Mouse (Mus musculus): ENCODE measurements around the gene Map3k4. TPM values are rescaled to one million over a fixed set of nuclear protein-coding genes. Genes with fewer than 3 reads are reported as not detected.

Map3k4 gene
- polyA plus RNA-seq (2021; fragmentation: Nextera tagmentation): 16.8 and 22.4 TPM in 2 replicates
- long read RNA-seq, experiment 1, full-length matches to known transcripts: 20 of 55 reads
- long read RNA-seq, experiment 1, partial matches to known transcripts: 29 of 55 reads
- long read RNA-seq, experiment 1, other reads (novel, unspliced or antisense): 6 of 55 reads
- long read RNA-seq, experiment 2, full-length matches to known transcripts: 12 of 16 reads
- long read RNA-seq, experiment 2, partial matches to known transcripts: 4 of 16 reads
- long read RNA-seq, experiment 2, other reads (novel, unspliced or antisense): 0 of 16 reads

DNA sequence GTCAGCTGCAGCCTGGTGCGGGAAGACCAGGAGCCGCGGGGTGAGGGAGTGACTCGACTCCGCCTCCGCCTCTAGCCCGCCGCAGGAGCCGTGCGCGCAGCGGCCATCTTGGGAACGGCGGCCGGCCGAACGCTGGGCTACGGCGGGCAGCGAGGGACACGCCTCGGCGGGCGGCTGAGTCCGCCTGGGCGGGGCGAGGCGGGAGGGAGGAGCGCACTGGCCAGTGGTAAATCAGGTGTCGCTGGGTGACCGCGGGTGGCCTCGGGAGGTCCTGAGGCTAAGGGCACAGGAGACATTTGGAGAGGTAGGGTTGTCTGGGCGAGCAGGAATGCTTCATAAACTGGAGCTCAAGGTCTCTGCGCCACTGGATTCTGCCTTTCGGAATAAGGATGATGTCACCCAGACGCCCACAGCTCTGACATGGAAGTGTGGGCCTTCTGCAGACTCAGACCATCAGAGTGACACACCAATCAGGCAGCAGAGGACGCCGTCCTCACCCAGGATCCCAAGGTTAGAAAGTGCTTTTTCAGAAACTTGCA is at the start of gene Map3k4:
Gene Map3k4 (minus strand): TSS at position 134 of the 539 bp plus-strand sequence.

Other genes with a start within 250 kb of the Map3k4 start
- gene Agpat4, start 200.1 kb downstream of the Map3k4 start, polyA plus RNA-seq (2021; fragmentation: Nextera tagmentation): 62.3 and 64.0 TPM in 2 replicates
- gene Plg, start 59.8 kb upstream of the Map3k4 start, polyA plus RNA-seq (2021; fragmentation: Nextera tagmentation): not detected in 2 replicates
- gene Slc22a3, start 188.9 kb upstream of the Map3k4 start, polyA plus RNA-seq (2021; fragmentation: Nextera tagmentation): 0.36 and 0.55 TPM in 2 replicates

Measured in left cerebral cortex, adult 6 months (tissue).